Mouse (Mus musculus) liver, embryonic 16.5 days (tissue): Measurements from ENCODE around the gene Dppa2. TPM values are rescaled to one million over a fixed set of nuclear protein-coding genes. Genes with fewer than 3 reads are reported as not detected.
"Not testable (repeated sequence)": the region's sequence is repeated elsewhere in the genome, so short reads cannot be mapped to it uniquely, and the experiment has no call there.

ENCODE experiments used
- ATAC-seq: fragments of 200-750 bp; cut with Nextera tagmentation; 2 replicates; pipeline ENCODE4 v1.8.0; 2017; ENCODE audit warnings: low read depth, mild to moderate bottlenecking, moderate number of reproducible peaks, moderate library complexity
- H3K27ac ChIP-seq: fragments of 300-500 bp; sonication (generic); 2 replicates; pipeline ENCODE4 v1.5.1; 2014; ENCODE audit warnings: mild to moderate bottlenecking, low read length
- H3K27me3 ChIP-seq: fragments of 300-500 bp; sonication (generic); 2 replicates; pipeline ENCODE4 v1.6.1; 2014; ENCODE audit warnings: low read depth, low read length, mixed read lengths; ENCODE audit not compliant: control insufficient read depth, insufficient read depth
- H3K36me3 ChIP-seq: fragments of 300-500 bp; sonication (generic); 2 replicates; pipeline ENCODE4 v1.6.1; 2014; ENCODE audit warnings: mild to moderate bottlenecking; ENCODE audit not compliant: control insufficient read depth, insufficient read depth
- H3K4me1 ChIP-seq: fragments of 300-500 bp; sonication (generic); 2 replicates; pipeline ENCODE4 v1.6.1; 2014; ENCODE audit warnings: low read depth, low read length, mixed read lengths; ENCODE audit not compliant: control insufficient read depth
- H3K4me2 ChIP-seq: fragments of 300-500 bp; sonication (generic); 2 replicates; pipeline ENCODE4 v1.6.1; 2014; ENCODE audit warnings: low read depth, low read length, mixed read lengths
- H3K4me3 ChIP-seq: fragments of 300-500 bp; sonication (generic); 2 replicates; pipeline ENCODE4 v1.5.1; 2014; ENCODE audit warnings: low read depth, mild to moderate bottlenecking, low read length
- H3K9ac ChIP-seq: fragments of 300-500 bp; sonication (generic); 2 replicates; pipeline ENCODE4 v1.6.1; 2014; ENCODE audit warnings: low read depth, low read length
- H3K9me3 ChIP-seq: fragments of 300-500 bp; sonication (generic); replicated peaks from 2 replicates; pipeline ENCODE4 v1.6.1; 2016; ENCODE audit warnings: low read length; ENCODE audit not compliant: control insufficient read depth
- WGBS: fragments of 180-500 bp; shearing (Covaris S2); extraction: QIAGEN DNeasy Blood & Tissue Kit; methylation state at CpG from one replicate; pipeline ENCODE4 v1.1.7; 2014; ENCODE audit not compliant: insufficient replicate concordance; 5-methylcytosine and 5-hydroxymethylcytosine counted together
- polyA plus RNA-seq: library from polyadenylated mRNA; unstranded; fragments of >200 nt; fragmentation: Nextera tagmentation; extraction: Ambion mirVana; gene quantifications from 2 replicates; pipeline ENCODE4 v1.2.1, GENCODE M21; 2015

Dppa2 gene
- polyA plus RNA-seq, 1 experiment from 2014 or later, result not detected

GRCm38 (mm10) chr16:48285517-48285916 is 18.2 kb upstream of the Dppa2 start:
- H3K36me3 ChIP-seq, result no peaks in the 10 kb centered on the region
- WGBS, result 66% methylated on average over 4 of the region's 4 CpGs
- H3K4me3 ChIP-seq, result no peak overlapping the region
- H3K27me3 ChIP-seq, result no peaks in the 10 kb centered on the region
- H3K4me1 ChIP-seq, result no peaks in the 10 kb centered on the region
- H3K9ac ChIP-seq, result no peak overlapping the region
- ATAC-seq, result no peak
- no peaks in the 10 kb centered on the region for H3K9me3 ChIP-seq
- H3K4me2 ChIP-seq, result no peak overlapping the region
- no peak overlapping the region for H3K27ac ChIP-seq

- ATAC-seq, result no peak
- 37% methylated on average over 14 of the region's 14 CpGs for WGBS
Observed at GRCm38 (mm10) chr16:48297384-48298136, 6.1 kb upstream of the Dppa2 start.

GRCm38 (mm10) chr16:48299884-48300283 is 3.8 kb upstream of the Dppa2 start:
- no peaks in the 10 kb centered on the region for H3K4me1 ChIP-seq
- H3K4me3 ChIP-seq, result no peak overlapping the region
- no peak overlapping the region for H3K4me2 ChIP-seq
- WGBS, result 29% methylated on average over 3 of the region's 3 CpGs
- no peak for ATAC-seq
- H3K9ac ChIP-seq, result no peak overlapping the region
- H3K9me3 ChIP-seq, result no peaks in the 10 kb centered on the region
- H3K27me3 ChIP-seq, result no peaks in the 10 kb centered on the region
- H3K36me3 ChIP-seq, result no peaks in the 10 kb centered on the region
- H3K27ac ChIP-seq, result no peak overlapping the region

More at GRCm38 (mm10) chr16:48297384-48298136, 6.1 kb upstream of the Dppa2 start:
- H3K9me3 ChIP-seq, result no peaks in the 10 kb centered on the region
- no peaks in the 10 kb centered on the region for H3K27me3 ChIP-seq
- H3K4me3 ChIP-seq, result no peak overlapping the region
- no peak overlapping the region for H3K9ac ChIP-seq
- H3K4me1 ChIP-seq, result no peaks in the 10 kb centered on the region
- no peaks in the 10 kb centered on the region for H3K36me3 ChIP-seq
- no peak overlapping the region for H3K4me2 ChIP-seq
- H3K27ac ChIP-seq, result no peak overlapping the region

GRCm38 (mm10) chr16:48303983-48304382 is 275 bp downstream of the Dppa2 start:
- Histone ChIP-seq H3K27me3 (no peaks in the 10 kb centered on the region), H3K4me3 (no peak overlapping the region), H3K9me3 (no peaks in the 10 kb centered on the region), H3K27ac (no peak overlapping the region), H3K36me3 (no peaks in the 10 kb centered on the region), H3K4me1 (no peaks in the 10 kb centered on the region), H3K4me2 (no peak overlapping the region), H3K9ac (no peak overlapping the region)
- WGBS, result 58% methylated on average over 3 of the region's 3 CpGs
- ATAC-seq, result no peak

DNA sequence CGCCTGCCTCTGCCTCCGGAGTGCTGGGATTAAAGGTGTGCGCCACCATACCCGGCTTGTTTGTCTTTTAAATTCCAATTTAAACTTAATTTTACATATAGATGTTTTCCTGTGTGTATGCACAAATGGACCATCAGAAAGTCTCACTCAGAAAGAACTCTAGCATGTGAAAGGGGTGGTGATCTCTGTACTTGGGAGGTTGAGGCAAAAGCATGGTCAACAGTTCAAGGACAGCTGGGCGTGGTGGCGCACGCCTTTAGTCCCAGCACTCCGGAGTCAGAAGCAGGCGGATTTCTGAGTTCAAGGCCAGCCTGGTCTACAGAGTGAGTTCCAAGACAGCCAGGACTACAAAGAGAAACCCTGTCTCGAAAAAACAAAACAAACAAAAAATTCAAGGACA is 5.2 kb downstream of the Dppa2 start:
- not testable (repeated sequence) for H3K27ac ChIP-seq, ATAC-seq, H3K4me3 ChIP-seq, H3K9me3 ChIP-seq, H3K27me3 ChIP-seq, H3K36me3 ChIP-seq, H3K9ac ChIP-seq, H3K4me2 ChIP-seq, H3K4me1 ChIP-seq
- 73% methylated on average over 10 of the region's 10 CpGs for WGBS

GRCm38 (mm10) chr16:48309912-48310630 is 6.4 kb downstream of the Dppa2 start:
- H3K4me3 ChIP-seq, result no peak overlapping the region
- H3K9me3 ChIP-seq, result no peaks in the 10 kb centered on the region
- H3K36me3 ChIP-seq, result no peaks in the 10 kb centered on the region
- H3K27me3 ChIP-seq, result no peaks in the 10 kb centered on the region
- no peaks in the 10 kb centered on the region for H3K4me1 ChIP-seq
- no peak overlapping the region for H3K4me2 ChIP-seq
- no peak for ATAC-seq
- H3K27ac ChIP-seq, result no peak overlapping the region
- WGBS, result 66% methylated on average over 12 of the region's 12 CpGs
- H3K9ac ChIP-seq, result no peak overlapping the region

GRCm38 (mm10) chr16:48315294-48315693 is 11.6 kb downstream of the Dppa2 start:
- Histone ChIP-seq H3K4me2 (no peak overlapping the region), H3K36me3 (no peaks in the 10 kb centered on the region), H3K9ac (no peak overlapping the region), H3K27ac (no peak overlapping the region), H3K4me3 (no peak overlapping the region), H3K4me1 (no peaks in the 10 kb centered on the region), H3K9me3 (no peaks in the 10 kb centered on the region), H3K27me3 (no peaks in the 10 kb centered on the region)
- no peak for ATAC-seq
- WGBS, result 65% methylated on average over 3 of the region's 3 CpGs

DNA sequence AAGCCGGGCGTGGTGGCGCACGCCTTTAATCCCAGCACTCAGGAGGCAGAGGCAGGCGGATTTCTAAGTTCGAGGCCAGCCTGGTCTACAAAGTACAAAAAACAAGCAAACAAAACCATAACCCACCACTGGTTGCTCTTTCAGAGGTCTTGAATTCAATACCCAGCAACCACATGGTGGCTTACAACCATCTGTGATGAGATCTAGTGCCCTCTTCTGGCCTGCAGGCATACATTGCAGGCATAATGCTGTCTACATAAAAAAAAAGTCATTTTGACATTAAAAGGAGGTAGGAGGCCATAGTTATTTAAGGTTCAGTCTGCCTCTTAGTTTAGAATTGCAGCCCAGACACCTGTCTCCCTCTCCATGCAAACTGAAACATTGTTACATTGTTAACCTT is 17.1 kb downstream of the Dppa2 start:
- Histone ChIP-seq H3K27me3 (no peaks in the 10 kb centered on the region), H3K36me3 (no peaks in the 10 kb centered on the region), H3K9ac (no peak overlapping the region), H3K4me3 (no peak overlapping the region), H3K4me1 (no peaks in the 10 kb centered on the region), H3K27ac (no peak overlapping the region), H3K4me2 (no peak overlapping the region), H3K9me3 (no peaks in the 10 kb centered on the region)
- WGBS, result 90% methylated on average over 6 of the region's 6 CpGs
- no peak for ATAC-seq

DNA sequence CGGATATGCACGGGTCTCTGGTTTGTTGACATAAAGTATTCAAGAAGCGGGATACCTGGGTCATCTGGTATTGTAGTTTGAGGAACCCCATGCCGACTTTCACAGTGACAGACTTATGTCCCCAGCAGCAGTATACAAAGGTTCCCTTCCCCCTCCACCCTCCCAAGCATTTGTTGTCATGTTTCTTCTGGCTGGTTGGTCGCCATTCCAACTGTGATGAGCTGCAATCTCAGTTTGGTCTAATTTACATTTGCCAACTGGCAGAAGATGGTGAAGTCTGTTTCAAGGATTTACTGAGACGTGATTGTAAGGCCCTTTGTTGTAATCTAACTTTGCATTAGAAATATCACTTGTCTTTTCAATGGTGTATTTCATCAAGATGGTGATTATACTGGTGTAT is 19.4 kb downstream of the Dppa2 start:
- Histone ChIP-seq H3K36me3 (no peaks in the 10 kb centered on the region), H3K9ac (no peak overlapping the region), H3K27me3 (no peaks in the 10 kb centered on the region), H3K9me3 (no peaks in the 10 kb centered on the region), H3K4me2 (no peak overlapping the region), H3K27ac (no peak overlapping the region), H3K4me1 (no peaks in the 10 kb centered on the region), H3K4me3 (no peak overlapping the region)
- ATAC-seq, result no peak
- 58% methylated on average over 6 of the region's 6 CpGs for WGBS
